Mouse (Mus musculus): ENCODE results near the gene Olfr560.

Olfr560 gene

GRCm38 (mm10) chr7:102759266-102759665 lies at the start of gene Olfr560, which contains the start of gene Olfr78:
Olfr560 (minus strand) TSS chr7:102759366.
Olfr78 (minus strand) TSS chr7:102759471.
- no peak for DNase-seq

DNA sequence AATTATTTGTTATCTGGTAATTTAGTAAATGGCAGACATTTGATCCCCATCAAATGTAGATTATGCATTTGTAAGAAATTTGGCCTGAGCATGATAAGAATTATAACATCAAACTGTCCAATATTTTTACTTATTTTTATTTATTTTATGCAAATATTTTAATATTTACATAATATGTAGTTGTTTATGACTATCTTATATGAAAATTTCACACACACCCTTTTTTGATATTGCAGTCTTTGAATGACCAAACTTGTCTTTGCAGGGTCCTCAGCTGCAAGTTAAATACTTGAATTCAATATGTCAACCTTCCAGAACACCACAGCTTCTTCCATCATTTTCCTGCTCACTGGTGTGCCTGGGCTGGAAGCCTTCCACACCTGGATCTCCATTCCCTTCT lies 44.0 kb upstream of the Olfr560 start, which contains the start of gene Olfr564:
TSS of gene Olfr564 (plus strand) at position 301 of the 400 bp plus-strand sequence.
- DNase-seq, result no peak

DNA sequence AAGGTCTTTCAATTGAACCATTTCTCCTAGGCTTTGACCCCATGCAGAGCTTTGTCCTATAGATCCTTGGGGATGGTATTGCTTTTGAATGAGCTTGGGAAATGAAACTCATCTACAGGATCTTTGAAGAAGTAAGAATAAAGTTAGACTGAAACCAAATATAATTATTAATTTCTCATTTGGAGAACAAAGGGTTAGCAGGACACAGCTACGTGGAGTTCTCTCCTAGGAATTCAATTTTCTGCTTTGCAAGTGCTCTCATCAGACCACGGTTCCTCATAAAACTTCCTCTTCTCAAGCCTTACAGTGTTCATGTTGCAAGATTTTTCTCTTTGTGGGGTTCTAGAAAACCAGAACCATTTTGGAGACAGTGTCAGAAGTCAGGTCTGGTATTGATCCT lies 11.8 kb upstream of the Olfr560 start, which contains the start of gene Olfr561:
TSS of gene Olfr561 (plus strand) at position 301 of the 400 bp plus-strand sequence.
- DNase-seq, result no peak

DNA sequence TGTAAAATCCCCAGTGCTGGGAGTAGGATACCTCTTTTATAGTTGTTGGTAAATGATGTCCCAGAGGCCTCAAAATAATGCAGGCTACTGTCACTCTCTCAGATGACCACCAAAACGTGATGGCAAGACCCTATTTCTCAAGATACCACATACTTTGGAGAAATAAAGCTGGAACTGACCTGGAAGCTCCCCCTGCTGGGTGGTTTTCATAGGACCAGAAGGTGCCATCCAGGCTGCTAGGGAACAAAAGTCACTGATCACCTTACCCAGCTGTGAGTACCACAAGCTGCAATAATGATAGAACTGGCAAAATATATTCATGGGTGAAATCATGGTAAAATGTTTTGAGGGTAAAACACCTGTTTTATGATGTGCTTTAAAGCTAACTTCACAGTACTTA lies 7.1 kb downstream of the Olfr560 start:
- DNase-seq, result peak; percentile 6

GRCm38 (mm10) chr7:102737705-102738104 lies 21.5 kb downstream of the Olfr560 start:
- no peak for DNase-seq

DNA sequence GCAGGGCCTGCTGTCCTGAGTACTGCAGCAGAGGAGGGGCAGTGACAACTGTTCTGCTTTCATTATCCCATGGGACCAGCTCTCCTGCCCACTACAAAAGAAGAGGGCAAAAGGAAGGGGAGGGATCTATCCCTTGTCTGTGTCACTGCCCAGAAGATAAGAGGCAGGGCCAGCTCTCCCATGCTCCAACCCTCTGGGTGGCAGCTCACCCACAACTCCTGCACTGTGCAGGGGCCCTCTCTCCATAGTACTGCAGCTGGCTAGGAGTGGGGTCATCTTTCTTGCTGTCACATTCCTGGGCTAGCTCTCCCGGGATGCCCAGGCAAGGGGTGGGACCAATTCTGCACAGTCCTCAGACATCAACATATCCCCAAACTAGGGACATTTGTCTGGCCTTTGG lies 25.4 kb downstream of the Olfr560 start:
- DNase-seq, result no peak

- DNase-seq, result no peak
Measured at GRCm38 (mm10) chr7:102727391-102727790, 31.8 kb downstream of the Olfr560 start, which contains the start of gene Olfr559. Olfr559 (minus strand) TSS chr7:102727491.

GRCm38 (mm10) chr7:102718970-102719369 lies 40.2 kb downstream of the Olfr560 start, which contains the start of gene Olfr33:
Olfr33 (minus strand) TSS chr7:102719070.
- DNase-seq, result no peak

DNA sequence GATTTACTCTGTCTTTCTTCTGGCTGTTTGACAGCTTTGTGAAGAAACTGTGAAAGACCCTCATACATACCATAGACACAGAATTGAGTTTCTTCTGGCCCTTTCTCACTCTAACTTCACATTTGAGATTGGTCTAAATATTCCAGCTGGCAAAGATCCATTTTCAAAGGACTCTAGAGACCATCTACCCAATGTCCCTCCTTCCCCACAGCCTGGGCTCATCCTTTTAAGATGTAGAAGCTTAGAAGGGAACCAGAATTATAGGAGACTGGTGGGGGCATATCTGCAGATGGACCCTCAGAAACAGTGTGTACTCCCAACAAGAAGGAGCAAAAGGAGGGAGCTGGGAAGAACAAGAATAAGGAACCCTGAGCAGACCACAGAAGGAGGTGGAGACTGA lies 57.3 kb downstream of the Olfr560 start, which contains the start of gene Olfr558:
TSS of gene Olfr558 (plus strand) at position 301 of the 400 bp plus-strand sequence.
- no peak for DNase-seq
